Mouse (Mus musculus): ENCODE data around the gene Fam118b. TPM values are rescaled to one million over a fixed set of nuclear protein-coding genes. Genes with fewer than 3 reads are reported as not detected.

Fam118b gene
- total and polyA plus RNA-seq, 2 experiments from 2014 or later, result 18.5 to 34.6 TPM

DNA sequence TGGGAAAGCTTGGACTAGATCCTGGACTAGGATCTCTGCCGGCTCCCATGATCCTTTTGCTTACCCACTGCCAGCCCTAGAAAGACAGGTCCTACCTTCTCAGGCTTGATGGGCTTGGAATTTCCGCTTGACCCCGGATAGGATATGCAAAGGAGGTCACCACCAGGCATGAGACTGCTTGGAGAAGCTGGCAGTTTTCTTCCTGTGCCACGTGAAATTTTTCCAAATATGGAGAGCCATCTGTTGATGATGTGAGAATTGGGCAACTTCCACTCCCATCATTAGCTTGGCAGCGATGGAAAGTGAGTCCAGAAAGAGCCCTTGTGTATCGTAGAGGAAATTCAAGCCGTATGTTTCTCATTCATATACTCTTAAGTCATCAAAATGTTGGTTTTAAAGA lies 39.9 kb upstream of the Fam118b start:
- WGBS, result 63% methylated on average over 7 of the region's 7 CpGs
- ATAC-seq (no peak), DNase-seq (ENCODE audit: low spot score) (peak; percentile 21)
- H3K9ac ChIP-seq (replicated peaks; ENCODE audit: low read length), result no peak overlapping the region
- TF ChIP-seq CTCF (IDR thresholded peaks at IDR 0.05; ENCODE audit: low read depth), result no peak
- H3K4me1 ChIP-seq (ENCODE audit: insufficient read depth, low read length), result no peaks in the 10 kb centered on the region
- no peak overlapping the region for H3K4me2 ChIP-seq (ENCODE audit: low read depth, low read length)
- no peaks in the 10 kb centered on the region for H3K9me3 ChIP-seq (ENCODE audit: low read length)
- H3K36me3 ChIP-seq (ENCODE audit: insufficient read depth, low read length), result no peaks in the 10 kb centered on the region
- H3K27me3 ChIP-seq (ENCODE audit: insufficient read depth, low read length), result no peaks in the 10 kb centered on the region
- no peak overlapping the region for H3K27ac ChIP-seq
- no peak overlapping the region for H3K4me3 ChIP-seq (ENCODE audit: low read length)

- no peak for TF ChIP-seq CTCF (IDR thresholded peaks at IDR 0.05; ENCODE audit: low read depth)
- H3K27me3 ChIP-seq (ENCODE audit: insufficient read depth, low read length), result no peaks in the 10 kb centered on the region
- DNase-seq (ENCODE audit: low spot score) (no peak), ATAC-seq (no peak)
- no peak overlapping the region for H3K9ac ChIP-seq (replicated peaks; ENCODE audit: low read length)
- no peak overlapping the region for H3K4me2 ChIP-seq (ENCODE audit: low read depth, low read length)
- H3K4me1 ChIP-seq (ENCODE audit: insufficient read depth, low read length), result no peaks in the 10 kb centered on the region
- H3K4me3 ChIP-seq (ENCODE audit: low read length), result no peak overlapping the region
- H3K36me3 ChIP-seq (ENCODE audit: insufficient read depth, low read length), result no peaks in the 10 kb centered on the region
- 91% methylated on average over 3 of the region's 3 CpGs for WGBS
- H3K9me3 ChIP-seq (ENCODE audit: low read length), result no peaks in the 10 kb centered on the region
- no peak overlapping the region for H3K27ac ChIP-seq
These were observed 34.6 kb upstream of the Fam118b start for GRCm38 (mm10) chr9:35302172-35302571.

DNA sequence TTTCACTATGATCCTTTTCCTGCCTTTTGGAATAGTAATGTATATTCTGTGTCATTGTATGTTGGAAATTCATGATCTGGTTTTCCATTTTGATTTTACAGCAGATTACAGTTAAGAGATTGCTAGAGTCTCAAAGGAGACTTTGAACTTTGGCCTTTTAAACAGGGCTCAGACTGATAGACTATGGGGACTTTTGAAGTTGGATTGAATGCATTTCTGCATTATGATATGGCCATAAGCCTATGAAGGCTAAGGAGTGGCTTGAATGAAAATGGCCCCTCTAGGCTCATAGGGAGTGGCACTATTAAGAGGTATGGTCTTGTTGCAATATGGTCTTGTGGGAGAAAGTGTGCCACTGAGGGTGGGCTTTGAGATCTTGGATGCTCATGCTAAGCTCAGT lies 30.2 kb upstream of the Fam118b start:
- no peak for ATAC-seq
- no peak overlapping the region for H3K4me3 ChIP-seq (ENCODE audit: low read length)
- no peak for TF ChIP-seq CTCF (IDR thresholded peaks at IDR 0.05; ENCODE audit: low read depth)

DNA sequence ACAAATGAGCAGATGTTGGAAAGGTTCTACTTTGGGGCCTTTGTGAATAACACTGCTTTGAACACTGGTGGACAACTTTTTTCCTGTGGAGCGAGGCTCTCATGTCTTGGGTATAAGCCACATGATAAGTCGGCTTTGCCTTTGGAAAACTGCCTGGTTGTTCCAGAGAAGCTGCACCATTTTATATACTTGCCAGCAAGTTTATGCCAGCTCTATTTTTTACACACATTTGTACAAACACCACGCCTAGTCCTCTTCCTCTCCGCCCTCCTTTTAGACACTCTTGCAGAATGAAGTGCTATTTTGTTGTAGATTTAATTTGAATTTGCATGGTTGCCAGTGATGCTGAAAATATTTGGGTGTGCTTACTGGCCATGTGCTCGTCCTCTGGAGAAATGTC lies 25.9 kb upstream of the Fam118b start:
- WGBS, result 56% methylated on average over 5 of the region's 5 CpGs
- Histone ChIP-seq H3K4me1 (ENCODE audit: insufficient read depth, low read length) (no peaks in the 10 kb centered on the region), H3K36me3 (ENCODE audit: insufficient read depth, low read length) (no peaks in the 10 kb centered on the region), H3K9ac (replicated peaks; ENCODE audit: low read length) (no peak overlapping the region), H3K4me3 (ENCODE audit: low read length) (no peak overlapping the region), H3K27me3 (ENCODE audit: insufficient read depth, low read length) (0 out of 2 replicates have a peak, but pooled peaks cover 5% of the 10 kb centered on the region), H3K9me3 (ENCODE audit: low read length) (no peaks in the 10 kb centered on the region), H3K27ac (no peak overlapping the region), H3K4me2 (ENCODE audit: low read depth, low read length) (no peak overlapping the region)
- TF ChIP-seq CTCF (IDR thresholded peaks at IDR 0.05; ENCODE audit: low read depth), result no peak
- no peak for DNase-seq (ENCODE audit: low spot score)
- no peak for ATAC-seq

More for the DNA sequence above, 30.2 kb upstream of the Fam118b start:
- H3K36me3 ChIP-seq (ENCODE audit: insufficient read depth, low read length), result no peaks in the 10 kb centered on the region
- H3K9me3 ChIP-seq (ENCODE audit: low read length), result no peaks in the 10 kb centered on the region
- H3K27me3 ChIP-seq (ENCODE audit: insufficient read depth, low read length), result no peaks in the 10 kb centered on the region
- no peak overlapping the region for H3K4me2 ChIP-seq (ENCODE audit: low read depth, low read length)
- no peak overlapping the region for H3K27ac ChIP-seq
- no peaks in the 10 kb centered on the region for H3K4me1 ChIP-seq (ENCODE audit: insufficient read depth, low read length)
- no peak for DNase-seq (ENCODE audit: low spot score)
- no peak overlapping the region for H3K9ac ChIP-seq (replicated peaks; ENCODE audit: low read length)

GRCm38 (mm10) chr9:35290916-35291315 lies 23.3 kb upstream of the Fam118b start:
- no peaks in the 10 kb centered on the region for H3K36me3 ChIP-seq (ENCODE audit: insufficient read depth, low read length)
- no peaks in the 10 kb centered on the region for H3K4me1 ChIP-seq (ENCODE audit: insufficient read depth, low read length)
- no peak overlapping the region for H3K27ac ChIP-seq
- DNase-seq (ENCODE audit: low spot score) (no peak), ATAC-seq (no peak)
- WGBS, result 76% methylated on average over 4 of the region's 4 CpGs
- no peak overlapping the region for H3K4me3 ChIP-seq (ENCODE audit: low read length)
- no peak overlapping the region for H3K4me2 ChIP-seq (ENCODE audit: low read depth, low read length)
- TF ChIP-seq CTCF (IDR thresholded peaks at IDR 0.05; ENCODE audit: low read depth), result no peak
- no peak overlapping the region for H3K9ac ChIP-seq (replicated peaks; ENCODE audit: low read length)
- no peaks in the 10 kb centered on the region for H3K9me3 ChIP-seq (ENCODE audit: low read length)
- H3K27me3 ChIP-seq (ENCODE audit: insufficient read depth, low read length), result peaks cover 18% of the 10 kb centered on the region; the same call in 1 of the 2 replicates

DNA sequence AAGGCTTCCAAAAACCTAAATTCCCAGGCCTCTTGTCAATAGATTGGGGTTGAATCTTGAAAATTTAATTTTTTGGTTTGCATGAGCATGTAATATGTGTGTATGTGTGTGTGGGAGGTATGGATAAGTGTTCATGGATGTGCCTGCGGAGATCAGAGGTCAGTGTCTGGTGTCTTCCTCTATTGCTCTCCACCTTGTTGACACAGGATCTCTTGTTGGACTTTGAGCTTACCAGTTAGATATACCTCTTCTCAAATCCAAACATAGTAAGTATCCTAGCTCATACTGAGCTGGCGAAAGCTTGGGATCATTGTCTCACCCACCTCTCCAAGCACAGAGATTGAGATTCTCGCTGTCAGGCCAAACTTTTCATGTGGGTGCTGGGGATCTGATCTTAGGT lies 22.8 kb upstream of the Fam118b start:
- Histone ChIP-seq H3K4me3 (ENCODE audit: low read length) (no peak overlapping the region), H3K4me2 (ENCODE audit: low read depth, low read length) (no peak overlapping the region), H3K36me3 (ENCODE audit: insufficient read depth, low read length) (no peaks in the 10 kb centered on the region), H3K9me3 (ENCODE audit: low read length) (no peaks in the 10 kb centered on the region), H3K4me1 (ENCODE audit: insufficient read depth, low read length) (no peaks in the 10 kb centered on the region), H3K9ac (replicated peaks; ENCODE audit: low read length) (no peak overlapping the region), H3K27me3 (ENCODE audit: insufficient read depth, low read length) (peaks cover 23% of the 10 kb centered on the region; the same call in 1 of the 2 replicates), H3K27ac (no peak overlapping the region)
- ATAC-seq (no peak), DNase-seq (ENCODE audit: low spot score) (no peak)
- 90% methylated on average over 3 of the region's 3 CpGs for WGBS
- TF ChIP-seq CTCF (IDR thresholded peaks at IDR 0.05; ENCODE audit: low read depth), result no peak

- no peaks in the 10 kb centered on the region for H3K9me3 ChIP-seq (ENCODE audit: low read length)
- H3K27ac ChIP-seq, result no peak overlapping the region
- no peak overlapping the region for H3K4me2 ChIP-seq (ENCODE audit: low read depth, low read length)
- no peak for DNase-seq (ENCODE audit: low spot score)
- H3K9ac ChIP-seq (replicated peaks; ENCODE audit: low read length), result no peak overlapping the region
- no peaks in the 10 kb centered on the region for H3K4me1 ChIP-seq (ENCODE audit: insufficient read depth, low read length)
- WGBS, result 28% methylated on average over 7 of the region's 7 CpGs
- TF ChIP-seq CTCF (IDR thresholded peaks at IDR 0.05; ENCODE audit: low read depth), result no peak
- H3K27me3 ChIP-seq (ENCODE audit: insufficient read depth, low read length), result peaks cover 27% of the 10 kb centered on the region; the same call in 1 of the 2 replicates
- no peak for ATAC-seq
- H3K36me3 ChIP-seq (ENCODE audit: insufficient read depth, low read length), result no peaks in the 10 kb centered on the region
- H3K4me3 ChIP-seq (ENCODE audit: low read length), result no peak overlapping the region
These were observed 22.4 kb upstream of the Fam118b start for GRCm38 (mm10) chr9:35289992-35290391.

All from hindbrain, postnatal 0 days (tissue).